Mouse (Mus musculus): Measurements from ENCODE around the gene Ihh.

DNA sequence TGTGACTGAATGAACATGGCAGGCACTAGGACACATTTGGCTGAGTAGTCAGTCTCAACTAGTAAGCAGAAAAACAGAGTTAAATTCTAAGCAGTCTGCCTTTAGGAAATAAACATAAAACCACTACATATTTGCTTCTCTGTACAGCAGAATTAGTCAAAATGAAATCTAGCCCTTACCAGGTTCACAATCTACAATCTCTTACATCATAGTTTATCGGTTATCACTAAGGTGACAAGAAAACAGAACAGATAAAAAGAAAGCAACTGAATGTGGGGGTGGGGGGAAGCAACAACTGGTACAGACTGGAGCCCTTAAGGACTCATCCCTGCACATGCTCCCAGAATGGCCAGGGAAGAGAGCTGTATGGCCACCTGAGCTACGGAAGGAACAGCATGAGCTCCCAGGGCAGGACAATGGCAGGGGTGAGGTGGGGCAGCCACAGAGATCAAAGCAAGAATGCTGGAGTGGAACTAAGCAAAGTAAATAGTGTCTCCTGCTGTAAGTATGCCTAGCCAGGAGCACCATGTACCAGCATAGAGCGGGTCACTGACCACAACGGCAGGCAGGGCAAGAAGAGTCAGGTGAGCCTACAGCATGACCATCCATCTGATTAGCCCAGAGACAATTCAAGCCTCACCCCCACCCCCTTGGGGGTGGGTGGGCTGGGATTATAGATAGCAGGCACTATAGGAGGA lies 20.0 kb upstream of the Ihh start:
- no peak for TF ChIP-seq CTCF (conservative IDR thresholded peaks at IDR 0.05; ENCODE audit: insufficient read depth, insufficient read length, low read depth, low read length)
- TF ChIP-seq POLR2A (IDR thresholded peaks at IDR 0.05; ENCODE audit: low read depth, low read length), result no peak

Measured in kidney, adult 2 months (tissue).